Mouse (Mus musculus) embryonic fibroblast, embryonic 13.5 days (primary cell): Measurements from ENCODE around the gene S100a11.

Source experiments
- CTCF ChIP-seq: IDR thresholded peaks from 2 replicates; pipeline ENCODE4 v1.5.1; 2011; ENCODE audit warnings: mild to moderate bottlenecking, control low read depth, low read length, moderate library complexity, borderline replicate concordance; ENCODE audit not compliant: insufficient read depth
- POLR2A ChIP-seq: IDR thresholded peaks from 2 replicates; pipeline ENCODE4 v1.6.1; 2011; ENCODE audit warnings: low read depth, mild to moderate bottlenecking, control low read depth, low read length, moderate library complexity

- TF ChIP-seq CTCF, result no peak
- no peak for TF ChIP-seq POLR2A
Observed at GRCm38 (mm10) chr3:93537068-93537576, 16.8 kb downstream of the S100a11 start.
